Comparison of ENCODE assay signal across 8 mouse cellular contexts in genomic region chr6:114968361-114969212, GRCm38 (mm10). TPM values are rescaled to one million over a fixed set of nuclear protein-coding genes. Genes with fewer than 3 reads are reported as not detected.
A peak's percentile ranks its signal among the peaks of the same experiment; 100 is the strongest.
DNase-seq lines count a peak whose midpoint lies in the region; ATAC-seq and TF ChIP-seq lines count a peak whose summit lies in the region.

No protein-coding gene starts in this region.

- no peak for TF ChIP-seq CTCF in G1E (IDR thresholded peaks at IDR 0.05; ENCODE audit: low read depth, low read length)
- TF ChIP-seq CTCF in layer of hippocampus, adult 2 months (conservative IDR thresholded peaks at IDR 0.05) = 0 out of 2 replicates have a peak, but pooled peaks have one; percentile 9

- H3K4me3 ChIP-seq in G1E (ENCODE audit: low read depth, low read length) = peak overlapping the region; percentile 33; the same call in 1 of the 2 replicates
- peak overlapping the region; percentile 63 for H3K4me3 ChIP-seq in layer of hippocampus, adult 2 months

- H3K36me3 ChIP-seq in G1E (replicated peaks) = no peaks in the 10 kb centered on the region

- H3K27me3 ChIP-seq in G1E (ENCODE audit: insufficient read depth, low read length) = peaks cover 7% of the 10 kb centered on the region; the same call in 1 of the 2 replicates

- H3K9me3 ChIP-seq in G1E (replicated peaks) = peaks cover 15% of the 10 kb centered on the region

- peaks cover 9% of the 10 kb centered on the region; the same call in 1 of the 2 replicates for H3K4me1 ChIP-seq in G1E (ENCODE audit: insufficient read depth, low read depth, low read length)

- H3K27ac ChIP-seq in layer of hippocampus, adult 2 months = peak overlapping the region; percentile 94

- no peak for DNase-seq in G1E (ENCODE audit: low spot score)
- peak; percentile 93 for DNase-seq in cerebellum, adult 11-12 months
- peak; percentile 78 for DNase-seq in forelimb bud, embryonic 11.5 days (ENCODE audit: low read depth, low spot score)
- DNase-seq in heart, postnatal 4 days = peak; percentile 77
- peak; percentile 83 to 90 for DNase-seq in layer of hippocampus, adult 2 months (ENCODE audit: low spot score in 2 of 2)
- peak; percentile 95 to 97 for DNase-seq in lung, adult 18-20 months
- DNase-seq in ovary, postnatal 14 days (ENCODE audit: low spot score) = peak; percentile 76
- DNase-seq in thymus, postnatal 36 days = peak; percentile 37 to 47

- ATAC-seq in G1E (ENCODE audit: extremely low read depth, insufficient number of reproducible peaks, low FRiP score, poor library complexity, severe bottlenecking) = no peak

RNA-seq across cellular contexts. Expression of gene Vgll4, which starts 1.2 kb away (rescaled TPM):
- 22.9 and 33.3 TPM in 2 replicates for total RNA-seq in G1E (2014; fragmentation: Nextera tagmentation)
- 34.6 and 35.0 TPM in 2 replicates for total RNA-seq in G1E (2017)
- polyA plus RNA-seq in G1E (2012) = 39.4 and 40.7 TPM in 2 replicates
- 10 to 100 TPM; 37.4 to 40.4 TPM for total RNA-seq in heart, postnatal 4 days (2021)
- total RNA-seq in layer of hippocampus, adult 2 months (2021) = 10 to 100 TPM; 44.2 to 44.8 TPM
